Mouse (Mus musculus): Measurements from ENCODE around the gene Exoc5. TPM values are rescaled to one million over a fixed set of nuclear protein-coding genes. Genes with fewer than 3 reads are reported as not detected.

Exoc5 gene
- polyA plus RNA-seq, 1 experiment: 73.5 TPM

DNA sequence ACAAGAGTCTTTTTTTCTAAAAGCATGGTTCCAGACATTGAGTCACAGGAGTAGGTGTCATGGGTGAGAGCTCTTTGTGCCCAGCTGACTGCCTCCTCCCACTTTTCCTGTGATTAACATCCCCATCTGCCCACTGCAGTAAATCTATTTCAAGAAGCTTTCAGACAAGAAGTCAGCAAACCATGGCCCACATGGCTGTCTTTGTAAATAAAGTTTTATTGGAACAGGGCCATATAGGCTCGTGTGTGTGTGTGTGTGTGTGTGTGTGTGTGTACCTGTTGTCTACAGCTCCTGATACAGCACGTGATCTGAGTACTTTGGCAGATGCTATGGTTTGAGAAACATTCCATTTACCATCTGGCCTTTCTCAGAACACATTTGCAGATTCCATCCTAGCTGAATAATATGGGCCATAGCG lies 87.5 kb downstream of the Exoc5 start:
- no peaks in the 10 kb centered on the region for H3K36me3 ChIP-seq (ENCODE audit: control insufficient read depth, insufficient read depth, low read length, poor library complexity, severe bottlenecking)
- TF ChIP-seq EP300 (IDR thresholded peaks at IDR 0.05; ENCODE audit: insufficient read depth, low read depth, low read length) (no peak), POLR2A (IDR thresholded peaks at IDR 0.05; ENCODE audit: insufficient read depth, low read length) (no peak), CTCF (IDR thresholded peaks at IDR 0.05; ENCODE audit: low read depth, low read length) (no peak)
- no peak overlapping the region for H3K9ac ChIP-seq (ENCODE audit: low read depth, poor library complexity, severe bottlenecking)
- no peaks in the 10 kb centered on the region for H3K27me3 ChIP-seq (ENCODE audit: control insufficient read depth, insufficient read depth, low read length, poor library complexity, severe bottlenecking)
- no peak overlapping the region for H3K27ac ChIP-seq (ENCODE audit: insufficient read depth, low read length)
- no peaks in the 10 kb centered on the region for H3K4me1 ChIP-seq (ENCODE audit: control insufficient read depth, insufficient read depth, low read length)
- no peaks in the 10 kb centered on the region for H3K9me3 ChIP-seq (replicated peaks; ENCODE audit: control insufficient read depth, insufficient read depth, low read length, poor library complexity, severe bottlenecking)
- no peak overlapping the region for H3K4me3 ChIP-seq (ENCODE audit: low read depth, low read length)

GRCm38 (mm10) chr14:48971546-48971945 lies 94.9 kb downstream of the Exoc5 start:
- Histone ChIP-seq H3K4me1 (ENCODE audit: control insufficient read depth, insufficient read depth, low read length) (no peaks in the 10 kb centered on the region), H3K9me3 (replicated peaks; ENCODE audit: control insufficient read depth, insufficient read depth, low read length, poor library complexity, severe bottlenecking) (no peaks in the 10 kb centered on the region), H3K27me3 (ENCODE audit: control insufficient read depth, insufficient read depth, low read length, poor library complexity, severe bottlenecking) (no peaks in the 10 kb centered on the region), H3K9ac (ENCODE audit: low read depth, poor library complexity, severe bottlenecking) (no peak overlapping the region), H3K4me3 (ENCODE audit: low read depth, low read length) (no peak overlapping the region), H3K27ac (ENCODE audit: insufficient read depth, low read length) (no peak overlapping the region), H3K36me3 (ENCODE audit: control insufficient read depth, insufficient read depth, low read length, poor library complexity, severe bottlenecking) (no peaks in the 10 kb centered on the region)
- TF ChIP-seq CTCF (IDR thresholded peaks at IDR 0.05; ENCODE audit: low read depth, low read length) (no peak), POLR2A (IDR thresholded peaks at IDR 0.05; ENCODE audit: insufficient read depth, low read length) (no peak), EP300 (IDR thresholded peaks at IDR 0.05; ENCODE audit: insufficient read depth, low read depth, low read length) (no peak)

DNA sequence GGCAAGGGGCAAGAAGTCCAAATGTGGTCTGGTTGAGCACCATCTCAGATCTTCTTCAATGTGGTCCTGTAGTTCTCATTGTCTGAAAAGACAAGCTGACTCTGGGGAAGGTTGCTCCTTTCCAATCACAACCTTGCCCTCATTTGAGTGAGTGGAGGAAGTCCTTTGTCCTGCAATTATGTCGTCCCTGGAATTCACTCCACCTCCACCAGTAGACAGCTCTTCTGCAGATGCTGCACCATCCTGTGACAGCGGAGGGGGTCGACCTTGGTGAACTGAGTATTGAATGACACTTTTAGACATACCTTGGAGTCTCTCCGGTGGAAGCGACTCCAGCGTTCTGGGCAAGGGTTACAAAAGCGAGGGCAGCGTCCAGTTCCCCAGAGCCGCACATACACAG lies 97.8 kb downstream of the Exoc5 start:
- no peaks in the 10 kb centered on the region for H3K4me1 ChIP-seq (ENCODE audit: control insufficient read depth, insufficient read depth, low read length)
- H3K9me3 ChIP-seq (replicated peaks; ENCODE audit: control insufficient read depth, insufficient read depth, low read length, poor library complexity, severe bottlenecking): no peaks in the 10 kb centered on the region
- no peak overlapping the region for H3K9ac ChIP-seq (ENCODE audit: low read depth, poor library complexity, severe bottlenecking)
- TF ChIP-seq POLR2A (IDR thresholded peaks at IDR 0.05; ENCODE audit: insufficient read depth, low read length): no peak
- no peak for TF ChIP-seq EP300 (IDR thresholded peaks at IDR 0.05; ENCODE audit: insufficient read depth, low read depth, low read length)
- TF ChIP-seq CTCF (IDR thresholded peaks at IDR 0.05; ENCODE audit: low read depth, low read length): no peak
- H3K27me3 ChIP-seq (ENCODE audit: control insufficient read depth, insufficient read depth, low read length, poor library complexity, severe bottlenecking): no peaks in the 10 kb centered on the region
- H3K27ac ChIP-seq (ENCODE audit: insufficient read depth, low read length): no peak overlapping the region
- no peaks in the 10 kb centered on the region for H3K36me3 ChIP-seq (ENCODE audit: control insufficient read depth, insufficient read depth, low read length, poor library complexity, severe bottlenecking)
- H3K4me3 ChIP-seq (ENCODE audit: low read depth, low read length): no peak overlapping the region

Other genes with a start within 250 kb of the Exoc5 start
- 36.7 and 44.9 TPM in 2 replicates for gene Ap5m1, start 556 bp downstream of the Exoc5 start, polyA plus RNA-seq (2011; ENCODE audit: insufficient read depth, insufficient read length, low read depth, missing spikeins)
- 59.6 and 60.8 TPM in 2 replicates for gene Naa30, start 105.6 kb upstream of the Exoc5 start, polyA plus RNA-seq (2011; ENCODE audit: insufficient read depth, insufficient read length, low read depth, missing spikeins)
- gene ccdc198, start 178.8 kb upstream of the Exoc5 start, polyA plus RNA-seq (2011; ENCODE audit: insufficient read depth, insufficient read length, low read depth, missing spikeins): not detected in 2 replicates

All from ES-Bruce4 (cell line).